Mouse (Mus musculus) embryonic facial prominence, embryonic 13.5 days (tissue): Measurements from ENCODE around the gene Prkca. TPM values are rescaled to one million over a fixed set of nuclear protein-coding genes. Genes with fewer than 3 reads are reported as not detected.

Source experiments
- ATAC-seq: fragments of 200-750 bp; cut with Nextera tagmentation; 2 replicates; pipeline ENCODE4 v1.8.0; 2017; ENCODE audit warnings: low read depth; ENCODE audit not compliant: insufficient number of reproducible peaks, insufficient read depth, low FRiP score, low TSS enrichment
- H3K27ac ChIP-seq: fragments of 300-500 bp; sonication (generic); 2 replicates; pipeline ENCODE4 v1.5.1; 2015; ENCODE audit warnings: moderate library complexity, mild to moderate bottlenecking, inconsistent platforms
- H3K27me3 ChIP-seq: fragments of 300-500 bp; sonication (generic); 2 replicates; pipeline ENCODE4 v1.6.1; 2015; ENCODE audit warnings: mild to moderate bottlenecking, inconsistent platforms
- H3K36me3 ChIP-seq: fragments of 300-500 bp; sonication (generic); 2 replicates; pipeline ENCODE4 v1.6.1; 2015; ENCODE audit warnings: mild to moderate bottlenecking, inconsistent platforms
- H3K4me1 ChIP-seq: fragments of 300-500 bp; sonication (generic); 2 replicates; pipeline ENCODE4 v1.6.1; 2015; ENCODE audit warnings: inconsistent platforms
- H3K4me2 ChIP-seq: fragments of 300-500 bp; sonication (generic); 2 replicates; pipeline ENCODE4 v1.6.1; 2015; ENCODE audit warnings: moderate library complexity, mild to moderate bottlenecking, inconsistent platforms
- H3K4me3 ChIP-seq: fragments of 300-500 bp; sonication (generic); 2 replicates; pipeline ENCODE4 v1.5.1; 2015; ENCODE audit warnings: mild to moderate bottlenecking, inconsistent platforms
- H3K9ac ChIP-seq: fragments of 300-500 bp; sonication (generic); 2 replicates; pipeline ENCODE4 v1.6.1; 2015; ENCODE audit warnings: mild to moderate bottlenecking, inconsistent platforms
- H3K9me3 ChIP-seq: fragments of 300-500 bp; sonication (generic); 2 replicates; pipeline ENCODE4 v1.6.1; 2016; ENCODE audit warnings: inconsistent platforms
- WGBS: fragments of 180-500 bp; shearing (Covaris S2); methylation state at CpG from one replicate; pipeline ENCODE4 v1.1.7; 2015; ENCODE audit warnings: mixed read lengths; 5-methylcytosine and 5-hydroxymethylcytosine counted together
- polyA plus RNA-seq: library from polyadenylated mRNA; unstranded; fragments of >200 nt; fragmentation: Nextera tagmentation; extraction: Ambion mirVana; gene quantifications from 2 replicates; pipeline ENCODE4 v1.2.1, GENCODE M21; 2015

Gene Prkca
- polyA plus RNA-seq, 1 experiment from 2014 or later = 10.2 TPM

DNA sequence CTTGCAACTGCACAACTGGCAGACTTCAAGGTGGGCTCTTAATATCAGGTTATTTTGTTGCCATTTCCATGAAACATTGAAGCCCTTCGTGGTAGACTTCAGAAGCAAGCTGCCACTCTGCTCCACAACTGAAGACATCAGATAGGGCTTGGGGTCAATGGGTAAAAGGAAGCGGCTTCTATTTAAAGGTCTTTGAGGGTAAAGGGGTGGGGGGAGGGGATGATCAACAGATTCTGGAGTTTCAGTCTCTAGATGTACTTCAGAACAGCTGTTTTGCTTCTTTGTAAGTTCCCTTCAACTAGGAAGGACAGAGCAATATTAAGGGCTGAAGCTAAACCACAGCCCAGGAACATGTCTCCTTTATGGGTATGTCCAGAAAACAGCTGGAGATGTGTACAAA is 31.8 kb downstream of the Prkca start:
- WGBS = 61% methylated on average over 2 of the region's 2 CpGs
- no peak for ATAC-seq

DNA sequence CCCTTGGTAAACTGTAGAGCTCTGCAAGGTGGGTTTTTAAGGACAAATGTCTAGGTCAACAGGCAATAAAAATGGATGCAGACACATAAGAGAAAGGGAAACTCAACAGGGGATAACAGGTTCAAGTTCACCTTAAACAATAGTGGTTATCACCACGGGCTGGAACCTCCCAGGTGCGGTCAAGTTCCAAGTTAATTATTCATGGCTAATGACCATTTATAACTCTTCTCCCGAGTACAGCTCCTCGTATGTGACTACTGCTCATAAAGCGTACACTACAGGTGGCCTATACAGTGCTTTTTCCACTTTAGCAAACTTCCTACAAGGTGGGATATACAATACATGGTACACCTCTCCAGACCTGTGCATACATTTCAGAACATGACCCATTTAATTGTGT is 33.9 kb downstream of the Prkca start:
- no peak overlapping the region for H3K4me2 ChIP-seq
- no peak overlapping the region for H3K27ac ChIP-seq
- no peak overlapping the region for H3K9ac ChIP-seq
- no peak for ATAC-seq
- H3K9me3 ChIP-seq = no peaks in the 10 kb centered on the region
- no peaks in the 10 kb centered on the region for H3K36me3 ChIP-seq
- peaks cover 9% of the 10 kb centered on the region for H3K4me1 ChIP-seq
- no peak overlapping the region for H3K4me3 ChIP-seq
- WGBS = 87% methylated on average over 5 of the region's 5 CpGs
- H3K27me3 ChIP-seq = no peaks in the 10 kb centered on the region

More for the DNA sequence above, 31.8 kb downstream of the Prkca start:
- Histone ChIP-seq H3K4me2 (no peak overlapping the region), H3K36me3 (no peaks in the 10 kb centered on the region), H3K9me3 (no peaks in the 10 kb centered on the region), H3K27ac (no peak overlapping the region), H3K4me1 (peaks cover 10% of the 10 kb centered on the region), H3K4me3 (no peak overlapping the region), H3K27me3 (no peaks in the 10 kb centered on the region), H3K9ac (no peak overlapping the region)

DNA sequence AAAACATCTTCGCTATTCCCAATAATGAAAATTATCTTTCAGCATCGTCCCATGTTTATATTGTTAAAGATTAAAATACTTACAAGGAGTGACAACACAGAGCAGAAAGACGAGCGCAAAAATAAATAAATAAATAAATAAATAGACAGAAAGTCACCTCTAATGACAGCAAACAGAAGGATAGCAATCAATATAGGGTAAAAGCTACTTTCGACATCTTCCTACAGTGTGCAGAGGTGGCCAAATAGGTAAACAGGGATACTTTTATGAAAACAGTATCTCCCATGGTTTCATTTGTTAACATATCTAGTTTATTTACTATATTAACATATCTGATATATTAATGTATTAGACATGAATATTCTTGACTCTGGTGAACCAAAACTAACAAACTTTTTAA is 35.5 kb downstream of the Prkca start:
- Histone ChIP-seq H3K4me2 (no peak overlapping the region), H3K9ac (no peak overlapping the region), H3K4me3 (no peak overlapping the region), H3K27me3 (no peaks in the 10 kb centered on the region), H3K27ac (no peak overlapping the region), H3K36me3 (no peaks in the 10 kb centered on the region), H3K9me3 (no peaks in the 10 kb centered on the region), H3K4me1 (peaks cover 10% of the 10 kb centered on the region; the same call in 1 of the 2 replicates)
- ATAC-seq = no peak
- 94% methylated on average over 5 of the region's 5 CpGs for WGBS

DNA sequence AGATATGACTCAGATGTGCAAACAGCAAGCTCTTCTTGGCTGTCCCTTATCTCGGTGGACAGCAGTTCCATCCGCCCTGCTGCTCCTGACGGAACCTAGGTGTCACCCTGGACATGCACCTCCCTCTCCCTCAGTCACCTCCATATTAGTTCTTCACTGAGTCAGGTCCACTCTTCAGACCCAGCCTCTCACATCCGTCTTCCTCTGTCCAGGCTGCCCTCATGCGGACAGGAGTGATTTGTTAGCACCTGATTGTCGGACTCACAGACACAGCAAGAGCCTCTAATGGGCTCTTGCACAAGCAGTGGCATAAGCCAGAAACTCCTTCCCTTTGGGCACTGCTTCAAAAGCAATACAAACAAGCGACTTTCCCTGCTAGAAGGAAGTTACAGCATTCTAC is 36.5 kb downstream of the Prkca start:
- no peak overlapping the region for H3K9ac ChIP-seq
- no peaks in the 10 kb centered on the region for H3K36me3 ChIP-seq
- H3K4me3 ChIP-seq = no peak overlapping the region
- 85% methylated on average over 7 of the region's 7 CpGs for WGBS
- peaks cover 13% of the 10 kb centered on the region for H3K4me1 ChIP-seq
- no peaks in the 10 kb centered on the region for H3K9me3 ChIP-seq
- H3K27me3 ChIP-seq = no peaks in the 10 kb centered on the region
- no peak overlapping the region for H3K27ac ChIP-seq
- ATAC-seq = no peak
- no peak overlapping the region for H3K4me2 ChIP-seq

DNA sequence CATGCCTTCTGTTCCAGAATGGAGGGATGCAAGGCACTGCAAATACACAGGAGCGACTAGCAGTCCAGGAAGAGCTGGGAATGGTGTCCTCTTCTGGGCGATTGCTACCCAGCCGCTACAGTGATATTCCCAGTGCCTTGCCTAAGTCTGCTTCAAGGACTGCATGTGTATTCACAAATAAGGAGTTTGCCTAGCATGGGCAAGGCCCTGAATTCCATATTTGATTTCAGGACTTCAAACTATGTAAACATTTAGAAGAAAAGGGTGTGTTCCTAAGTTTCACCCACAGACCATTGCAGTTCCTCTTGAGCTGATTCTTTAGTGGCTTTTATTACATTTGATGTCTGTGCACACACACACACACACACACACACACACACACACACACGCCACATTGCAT is 39.9 kb downstream of the Prkca start:
- Histone ChIP-seq H3K9me3 (no peaks in the 10 kb centered on the region), H3K27me3 (no peaks in the 10 kb centered on the region), H3K4me2 (no peak overlapping the region), H3K27ac (no peak overlapping the region), H3K9ac (no peak overlapping the region), H3K36me3 (no peaks in the 10 kb centered on the region), H3K4me3 (no peak overlapping the region), H3K4me1 (peaks cover 42% of the 10 kb centered on the region)
- ATAC-seq = no peak
- 93% methylated on average over 4 of the region's 4 CpGs for WGBS

DNA sequence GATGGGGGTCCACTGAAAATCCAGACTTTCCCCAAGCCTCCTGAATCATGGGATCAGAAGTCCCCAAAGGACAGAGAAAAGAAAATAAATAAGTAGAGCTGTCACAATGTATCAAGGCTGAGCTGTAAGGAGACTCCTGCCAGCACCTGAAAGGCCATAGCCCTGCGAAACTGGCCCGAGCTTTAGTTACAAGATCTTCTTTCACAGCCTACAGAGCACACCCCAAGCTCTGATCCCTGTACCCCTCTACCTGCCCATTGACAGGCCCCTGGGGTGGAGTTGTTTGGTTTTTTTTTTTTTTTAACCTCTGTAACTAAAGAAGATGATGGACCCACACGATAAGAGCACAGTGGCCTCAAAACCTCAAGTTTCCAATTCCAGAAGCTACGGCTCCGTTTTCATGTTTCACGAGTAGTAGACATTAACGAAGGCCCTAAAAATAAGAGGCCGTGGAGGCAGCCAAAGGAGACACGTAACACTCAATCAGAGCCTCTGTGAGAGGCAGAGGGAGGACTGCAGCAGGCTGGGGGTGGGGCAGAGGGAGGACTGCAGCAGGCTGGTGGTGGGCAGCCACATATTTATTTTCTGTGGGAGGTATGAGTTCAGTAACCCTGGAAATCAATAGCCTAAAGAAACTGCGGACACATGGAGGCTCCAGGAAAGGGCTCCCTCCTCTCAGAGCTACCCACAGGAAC is 41.8 kb downstream of the Prkca start:
- WGBS = 50% methylated on average over 10 of the region's 10 CpGs
- Histone ChIP-seq H3K27me3 (no peaks in the 10 kb centered on the region), H3K27ac (no peak overlapping the region), H3K4me2 (no peak overlapping the region), H3K9ac (no peak overlapping the region), H3K9me3 (no peaks in the 10 kb centered on the region), H3K36me3 (no peaks in the 10 kb centered on the region), H3K4me3 (no peak overlapping the region), H3K4me1 (peaks cover 42% of the 10 kb centered on the region)
- ATAC-seq = no peak

DNA sequence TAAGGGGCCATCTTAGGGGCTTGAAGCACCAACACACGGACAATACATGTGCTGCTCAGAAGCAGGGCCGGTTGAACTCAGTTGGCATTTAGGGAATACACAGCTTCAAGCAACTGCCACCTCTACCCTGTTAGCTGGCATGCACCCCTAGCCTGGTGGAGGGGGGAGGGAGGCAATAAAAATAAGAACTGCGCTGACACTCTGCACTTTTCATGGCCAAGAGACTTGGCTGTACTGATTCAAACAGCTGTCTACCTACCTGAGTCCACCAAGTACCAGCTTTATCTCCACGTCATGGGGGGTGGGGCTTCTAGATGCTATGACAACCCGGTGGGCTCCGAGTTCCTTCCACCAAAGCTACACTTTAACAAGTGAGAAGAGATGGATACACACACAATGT is 42.7 kb downstream of the Prkca start:
- H3K9me3 ChIP-seq = no peaks in the 10 kb centered on the region
- no peak overlapping the region for H3K9ac ChIP-seq
- no peaks in the 10 kb centered on the region for H3K27me3 ChIP-seq
- H3K36me3 ChIP-seq = no peaks in the 10 kb centered on the region
- no peak for ATAC-seq
- 86% methylated on average over 6 of the region's 6 CpGs for WGBS
- no peak overlapping the region for H3K27ac ChIP-seq
- no peak overlapping the region for H3K4me2 ChIP-seq
- peaks cover 42% of the 10 kb centered on the region for H3K4me1 ChIP-seq
- H3K4me3 ChIP-seq = no peak overlapping the region

DNA sequence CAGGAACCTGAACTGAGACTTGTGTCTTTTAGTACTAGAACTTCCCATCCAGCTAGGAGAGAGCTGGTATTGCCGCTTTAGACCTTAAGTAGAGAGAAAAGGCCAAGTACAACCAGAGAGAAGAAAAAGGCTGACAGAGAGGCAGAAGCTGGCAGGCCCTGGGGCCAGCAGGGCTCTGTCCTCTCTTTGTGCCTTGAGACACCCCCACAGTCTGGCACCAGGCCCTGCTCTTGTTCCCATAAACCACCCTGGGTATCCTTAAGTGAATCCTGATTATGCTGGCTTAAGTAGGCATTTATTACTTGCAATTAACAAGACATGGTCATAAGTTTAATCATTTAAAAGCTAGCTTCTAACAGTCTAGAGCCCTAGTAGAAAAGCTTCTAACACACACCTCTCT is 43.3 kb downstream of the Prkca start:
- Histone ChIP-seq H3K27me3 (no peaks in the 10 kb centered on the region), H3K9me3 (no peaks in the 10 kb centered on the region)
- ATAC-seq = no peak

DNA sequence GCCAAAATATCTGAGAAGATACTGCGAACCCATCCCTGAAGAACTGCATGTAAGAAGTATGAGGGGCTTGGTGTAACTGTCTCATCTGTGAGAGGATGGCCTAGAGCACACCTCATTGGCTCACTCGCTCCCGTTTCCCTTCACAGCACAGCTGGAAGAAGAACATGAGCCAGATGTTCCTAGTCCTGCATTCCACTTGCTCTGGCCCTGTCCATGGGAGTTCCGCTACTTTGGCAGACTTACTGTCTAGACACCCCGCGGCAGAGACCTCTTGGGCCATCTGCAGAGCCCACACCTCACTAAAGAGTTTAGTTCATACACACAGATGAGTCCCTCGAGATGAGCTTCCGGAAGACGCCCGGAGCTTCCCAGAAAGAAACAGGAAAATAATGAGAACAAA is 43.8 kb downstream of the Prkca start:
- H3K36me3 ChIP-seq = no peaks in the 10 kb centered on the region
- H3K4me3 ChIP-seq = no peak overlapping the region
- no peaks in the 10 kb centered on the region for H3K27me3 ChIP-seq
- H3K9me3 ChIP-seq = no peaks in the 10 kb centered on the region
- no peak overlapping the region for H3K9ac ChIP-seq
- WGBS = 80% methylated on average over 10 of the region's 10 CpGs
- peaks cover 47% of the 10 kb centered on the region for H3K4me1 ChIP-seq
- no peak overlapping the region for H3K4me2 ChIP-seq
- ATAC-seq = no peak
- H3K27ac ChIP-seq = no peak overlapping the region

More for the DNA sequence above, 43.3 kb downstream of the Prkca start:
- H3K27ac ChIP-seq = no peak overlapping the region
- no peaks in the 10 kb centered on the region for H3K36me3 ChIP-seq
- no peak overlapping the region for H3K4me2 ChIP-seq
- WGBS = 95% methylated on average over 1 of the region's 1 CpGs
- peaks cover 42% of the 10 kb centered on the region for H3K4me1 ChIP-seq
- H3K9ac ChIP-seq = no peak overlapping the region
- no peak overlapping the region for H3K4me3 ChIP-seq

DNA sequence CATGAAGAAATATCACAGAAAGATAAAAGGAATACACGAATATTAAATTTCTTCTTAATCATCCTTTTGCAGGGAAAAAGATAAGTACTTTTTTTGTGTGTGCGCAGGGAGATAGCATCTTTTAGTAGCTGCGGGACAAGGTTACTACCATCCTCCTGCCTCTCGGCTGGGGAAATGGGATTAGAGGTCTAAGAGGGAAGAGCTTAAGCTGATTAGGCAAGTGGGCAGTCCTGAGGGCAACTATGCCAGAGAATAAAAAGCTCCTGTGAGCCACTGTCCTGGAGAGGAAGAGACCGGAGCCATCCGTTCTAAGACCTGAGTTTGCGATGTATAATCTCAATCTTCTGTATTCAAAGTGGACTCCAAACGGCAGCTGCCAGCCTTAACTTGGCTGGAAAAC is 45.8 kb downstream of the Prkca start:
- no peak overlapping the region for H3K27ac ChIP-seq
- 37% methylated on average over 8 of the region's 8 CpGs for WGBS
- no peak for ATAC-seq

DNA sequence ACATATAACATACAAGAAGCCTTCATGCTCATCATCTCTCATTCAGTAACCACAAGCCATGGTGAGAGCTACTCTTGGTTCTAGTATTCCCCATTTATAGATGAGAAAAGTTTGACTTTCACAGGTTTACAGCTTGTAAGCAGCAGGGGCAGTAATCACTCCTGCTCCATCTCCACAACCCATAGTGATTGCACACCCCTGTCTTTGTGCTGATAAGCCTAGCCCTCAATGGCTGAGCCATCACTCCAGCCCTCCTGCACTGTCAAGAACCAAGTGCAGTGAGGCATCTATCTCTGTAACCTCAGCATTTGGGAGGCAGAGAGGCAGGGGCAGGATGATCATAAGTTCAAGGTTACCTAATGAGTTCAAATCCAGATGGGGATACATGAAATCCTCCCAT is 48.4 kb downstream of the Prkca start:
- ATAC-seq = no peak
- Histone ChIP-seq H3K27me3 (no peaks in the 10 kb centered on the region), H3K9ac (no peak overlapping the region), H3K9me3 (no peaks in the 10 kb centered on the region), H3K27ac (no peak overlapping the region), H3K4me1 (peaks cover 18% of the 10 kb centered on the region), H3K4me3 (no peak overlapping the region), H3K36me3 (no peaks in the 10 kb centered on the region), H3K4me2 (no peak overlapping the region)

More for the DNA sequence above, 45.8 kb downstream of the Prkca start:
- Histone ChIP-seq H3K4me3 (no peak overlapping the region), H3K27me3 (no peaks in the 10 kb centered on the region), H3K9me3 (no peaks in the 10 kb centered on the region), H3K9ac (no peak overlapping the region), H3K4me2 (no peak overlapping the region), H3K36me3 (no peaks in the 10 kb centered on the region), H3K4me1 (peaks cover 41% of the 10 kb centered on the region)

DNA sequence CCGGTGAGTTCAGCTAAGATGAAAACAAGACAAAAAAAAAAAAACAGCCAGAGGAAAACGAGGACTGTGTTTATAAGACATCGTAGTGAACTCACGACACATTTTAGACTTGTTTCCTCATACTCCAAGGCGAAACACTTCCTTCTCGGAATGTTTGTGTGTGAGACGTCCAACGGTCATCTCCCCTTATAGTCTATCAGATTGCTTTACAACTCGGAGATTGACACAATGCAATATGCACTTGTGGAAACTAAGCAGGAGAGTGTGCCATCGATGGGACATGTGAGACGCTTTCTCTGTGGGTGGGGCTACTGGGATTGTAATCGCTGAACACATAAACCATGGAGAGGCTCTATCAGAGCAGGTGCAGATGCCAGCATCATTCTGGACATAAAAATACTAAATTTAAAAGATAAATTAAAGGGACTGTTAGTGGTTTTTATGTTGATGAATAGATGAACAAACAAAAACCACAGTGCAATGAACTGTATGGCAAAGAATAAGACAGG is 49.4 kb downstream of the Prkca start:
- no peak overlapping the region for H3K4me2 ChIP-seq
- peaks cover 8% of the 10 kb centered on the region; the same call in 1 of the 2 replicates for H3K4me1 ChIP-seq
- H3K9ac ChIP-seq = no peak overlapping the region
- H3K36me3 ChIP-seq = no peaks in the 10 kb centered on the region
- H3K27ac ChIP-seq = no peak overlapping the region
- 93% methylated on average over 12 of the region's 12 CpGs for WGBS
- H3K4me3 ChIP-seq = no peak overlapping the region
- no peaks in the 10 kb centered on the region for H3K27me3 ChIP-seq
- no peaks in the 10 kb centered on the region for H3K9me3 ChIP-seq
- ATAC-seq = no peak
